Comparison of ENCODE assay signal across 9 mouse cellular contexts in genomic region chr15:28067373-28067772, GRCm38 (mm10). TPM values are rescaled to one million over a fixed set of nuclear protein-coding genes. Genes with fewer than 3 reads are reported as not detected.
DNase-seq lines count a peak whose midpoint lies in the region; ATAC-seq lines count a peak whose summit lies in the region.
"Had no signal": no experiment of that assay in that cellular context is flagged by ENCODE, and none has a peak within 500 bp of the region (broad histone marks: within the 10 kb centered on the region; RNA-seq: fewer than 3 reads in every experiment).

No protein-coding gene starts in this region.

- no peak overlapping the region for H3K4me3 ChIP-seq in heart, embryonic 14.5 days (ENCODE audit: control insufficient read depth in 1 of 2, insufficient read depth in 1 of 2, low read depth in 1 of 2, low read length in 2 of 2)
- no peak overlapping the region for H3K4me3 ChIP-seq in midbrain, embryonic 11.5 days (ENCODE audit: low read depth, low read length)
- no peak overlapping the region for H3K4me3 ChIP-seq in midbrain, embryonic 13.5 days (replicated peaks)
- H3K4me3 ChIP-seq: intestine, embryonic 15.5 days had no signal

- H3K9me3 ChIP-seq in heart, embryonic 14.5 days (ENCODE audit: control insufficient read depth, low read length): no peaks in the 10 kb centered on the region
- no peaks in the 10 kb centered on the region for H3K9me3 ChIP-seq in midbrain, embryonic 11.5 days (ENCODE audit: control insufficient read depth, low read length)
- H3K9me3 ChIP-seq in midbrain, embryonic 13.5 days: no peaks in the 10 kb centered on the region
- H3K9me3 ChIP-seq: intestine, embryonic 15.5 days had no signal

- H3K9ac ChIP-seq in heart, embryonic 14.5 days (ENCODE audit: low read length): no peak overlapping the region
- no peak overlapping the region for H3K9ac ChIP-seq in midbrain, embryonic 11.5 days (ENCODE audit: low read length)
- no peak overlapping the region for H3K9ac ChIP-seq in midbrain, embryonic 13.5 days (replicated peaks)
- H3K9ac ChIP-seq: intestine, embryonic 15.5 days had no signal

- no peak for DNase-seq in heart, postnatal 25 days (ENCODE audit: low spot score)
- DNase-seq in midbrain, embryonic 11.5 days (ENCODE audit: low spot score, missing footprints): peak; percentile 78
- DNase-seq in cerebellum, adult 9-10 months: peak; percentile 16
- peak; percentile 54 for DNase-seq in retina, embryonic 14.5 days (ENCODE audit: low spot score)
- DNase-seq in urinary bladder, postnatal 14 days (ENCODE audit: low spot score): no peak
- no peak for DNase-seq in gastrocnemius, adult 8-10 months (ENCODE audit: low spot score in 2 of 2)

- no peaks in the 10 kb centered on the region for H3K27me3 ChIP-seq in heart, embryonic 14.5 days (ENCODE audit: control insufficient read depth, insufficient read depth, low read length)
- no peaks in the 10 kb centered on the region for H3K27me3 ChIP-seq in midbrain, embryonic 11.5 days (ENCODE audit: control insufficient read depth, insufficient read depth, low read length)
- no peaks in the 10 kb centered on the region; the same call in 1 of the 2 replicates for H3K27me3 ChIP-seq in midbrain, embryonic 13.5 days
- H3K27me3 ChIP-seq: intestine, embryonic 15.5 days had no signal

- no peak overlapping the region for H3K27ac ChIP-seq in heart, embryonic 14.5 days (replicated peaks in 1 of 2; ENCODE audit: control insufficient read depth in 1 of 2, insufficient read depth in 1 of 2, low read depth in 2 of 2, low read length in 2 of 2)
- H3K27ac ChIP-seq in midbrain, embryonic 11.5 days (ENCODE audit: low read depth, low read length): no peak overlapping the region
- no peak overlapping the region for H3K27ac ChIP-seq in midbrain, embryonic 13.5 days
- H3K27ac ChIP-seq: intestine, embryonic 15.5 days had no signal

- H3K36me3 ChIP-seq in heart, embryonic 14.5 days (ENCODE audit: control insufficient read depth, insufficient read depth, low read length): no peaks in the 10 kb centered on the region
- H3K36me3 ChIP-seq in midbrain, embryonic 11.5 days (ENCODE audit: control insufficient read depth, insufficient read depth, low read length): no peaks in the 10 kb centered on the region
- H3K36me3 ChIP-seq in midbrain, embryonic 13.5 days: no peaks in the 10 kb centered on the region
- H3K36me3 ChIP-seq: intestine, embryonic 15.5 days had no signal

- no peak overlapping the region for H3K4me2 ChIP-seq in heart, embryonic 14.5 days (ENCODE audit: low read length)
- no peak overlapping the region for H3K4me2 ChIP-seq in midbrain, embryonic 11.5 days
- no peak overlapping the region for H3K4me2 ChIP-seq in midbrain, embryonic 13.5 days (replicated peaks)
- H3K4me2 ChIP-seq: intestine, embryonic 15.5 days had no signal

- intact Hi-C loops in heart, postnatal 25 days (cut with DNase I): loop anchor here (2.0 kb wide), 2 partner anchors 41 to 147 kb away; no protein-coding TSS in a partner anchor

- H3K4me1 ChIP-seq in heart, embryonic 14.5 days (ENCODE audit: control insufficient read depth in 2 of 2, insufficient read depth in 2 of 2, low read length in 2 of 2): peaks cover 0 to 4% of the 10 kb centered on the region in 2 experiments; a peak in 1 of 4 replicates
- peaks cover 2% of the 10 kb centered on the region; the same call in 1 of the 2 replicates for H3K4me1 ChIP-seq in midbrain, embryonic 11.5 days (ENCODE audit: control insufficient read depth, insufficient read depth, low read length)
- peaks cover 6% of the 10 kb centered on the region; the same call in 1 of the 2 replicates for H3K4me1 ChIP-seq in midbrain, embryonic 13.5 days (replicated peaks)
- H3K4me1 ChIP-seq: intestine, embryonic 15.5 days had no signal

- ATAC-seq in heart, embryonic 14.5 days (ENCODE audit: insufficient number of reproducible peaks, insufficient read depth, low FRiP score, low read depth): peak; percentile 50; the same call in 1 of the 2 replicates
- ATAC-seq in midbrain, embryonic 11.5 days (ENCODE audit: low FRiP score): no peak
- no peak for ATAC-seq in midbrain, embryonic 13.5 days
- ATAC-seq: intestine, embryonic 15.5 days had no signal

RNA-seq across cellular contexts. Expression of gene Trio, which starts 41.7 kb away (rescaled TPM):
- polyA plus RNA-seq in heart, embryonic 14.5 days (2014; fragmentation: Nextera tagmentation; extraction: Ambion mirVana): 23.8 and 29.4 TPM in 2 replicates
- 10 to 100 TPM; 42.9 to 43.7 TPM for total RNA-seq in heart, postnatal 25 days (2021)
- polyA plus RNA-seq in midbrain, embryonic 11.5 days (2014; fragmentation: Nextera tagmentation; extraction: Ambion mirVana): 32.5 and 36.2 TPM in 2 replicates
- polyA plus RNA-seq in midbrain, embryonic 13.5 days (2015; fragmentation: Nextera tagmentation; extraction: Ambion mirVana): 37.9 and 39.7 TPM in 2 replicates
- 10 to 100 TPM; 24.6 to 29.0 (median 27.1) TPM for total RNA-seq in gastrocnemius, adult 8-10 months (2022)

Comparison
In these comparisons a context has a peak if more than half of its experiments do, and no peak if none do; other contexts are left out.
1. DNase-seq: peak in midbrain, embryonic 11.5 days (single experiment), cerebellum, adult 9-10 months (single experiment) and retina, embryonic 14.5 days (single experiment); none in heart, postnatal 25 days (single experiment), urinary bladder, postnatal 14 days (single experiment) and gastrocnemius, adult 8-10 months (0 of 2).